In genomic region chrX:170672594-170673092, GRCm38 (mm10) we compare ENCODE assay signal across 9 mouse cellular contexts. TPM values are rescaled to one million over a fixed set of nuclear protein-coding genes. Genes with fewer than 3 reads are reported as not detected.
DNase-seq lines count a peak whose midpoint lies in the region; ATAC-seq and TF ChIP-seq lines count a peak whose summit lies in the region.
"Had no signal": no experiment of that assay in that cellular context is flagged by ENCODE, and none has a peak within 500 bp of the region (broad histone marks: within the 10 kb centered on the region; RNA-seq: fewer than 3 reads in every experiment).

TSS of gene Asmt (plus strand) at chrX:170672644.

- H3K9me3 ChIP-seq in ES-Bruce4 (replicated peaks; ENCODE audit: control insufficient read depth, insufficient read depth, low read length, poor library complexity, severe bottlenecking): peaks cover 31% of the 10 kb centered on the region
- H3K9me3 ChIP-seq in forebrain, embryonic 14.5 days (replicated peaks; ENCODE audit: control insufficient read depth, low read length): peaks cover 45% of the 10 kb centered on the region

- ATAC-seq in forebrain, embryonic 14.5 days: peak; percentile 56
- peak; percentile 62 for ATAC-seq in megakaryocyte-erythroid progenitor cell, adult 5-6 weeks (replicated peaks; ENCODE audit: low FRiP score, low TSS enrichment, poor library complexity, severe bottlenecking)

- WGBS in forebrain, embryonic 14.5 days: 92% methylated on average over 14 of the region's 16 CpGs

- H3K9ac ChIP-seq in ES-Bruce4 (ENCODE audit: low read depth, poor library complexity, severe bottlenecking): no peak within 1 kb of the TSS
- H3K9ac ChIP-seq in forebrain, embryonic 14.5 days (ENCODE audit: low read length): no peak within 1 kb of the TSS

- DNase-seq in gastrocnemius, adult 2 months: peak; percentile 23
- no peak for DNase-seq in gastrocnemius, postnatal 14 days
- no peak for DNase-seq in forebrain, embryonic 14.5 days (ENCODE audit: low spot score)
- DNase-seq in left cerebral cortex, adult 8-10 months (ENCODE audit: low spot score in 2 of 2): no peak
- no peak for DNase-seq in right cerebral cortex, postnatal 25 days
- no peak for DNase-seq in spleen, adult 12 weeks (ENCODE audit: low spot score)

- intact Hi-C loops in gastrocnemius, adult 2 months (cut with DNase I): no loop called here
- intact Hi-C loops in gastrocnemius, postnatal 14 days (cut with DNase I; ENCODE audit: low total_unique reads): no loop called here

- no peaks in the 10 kb centered on the region for H3K27me3 ChIP-seq in ES-Bruce4 (ENCODE audit: control insufficient read depth, insufficient read depth, low read length, poor library complexity, severe bottlenecking)
- H3K27me3 ChIP-seq in forebrain, embryonic 14.5 days (replicated peaks; ENCODE audit: control insufficient read depth, insufficient read depth, low read length): no peaks in the 10 kb centered on the region

- H3K4me2 ChIP-seq in forebrain, embryonic 14.5 days (ENCODE audit: low read length): no peak within 1 kb of the TSS

- no peaks in the 10 kb centered on the region for H3K36me3 ChIP-seq in ES-Bruce4 (ENCODE audit: control insufficient read depth, insufficient read depth, low read length, poor library complexity, severe bottlenecking)
- H3K36me3 ChIP-seq in forebrain, embryonic 14.5 days (ENCODE audit: control insufficient read depth, insufficient read depth, low read length): 0 out of 2 replicates have a peak, but pooled peaks cover 9% of the 10 kb centered on the region

- no peak for TF ChIP-seq EP300 in ES-Bruce4 (IDR thresholded peaks at IDR 0.05; ENCODE audit: insufficient read depth, low read depth, low read length)

- H3K4me3 ChIP-seq in gastrocnemius, adult 2 months: no peak within 1 kb of the TSS
- peak within 1 kb of the TSS; percentile 8 for H3K4me3 ChIP-seq in ES-Bruce4 (ENCODE audit: low read depth, low read length)
- H3K4me3 ChIP-seq in forebrain, embryonic 14.5 days (ENCODE audit: low read depth, low read length): no peak within 1 kb of the TSS

- TF ChIP-seq POLR2A in ES-Bruce4 (IDR thresholded peaks at IDR 0.05; ENCODE audit: insufficient read depth, low read length): no peak

- H3K4me1 ChIP-seq in ES-Bruce4 (ENCODE audit: control insufficient read depth, insufficient read depth, low read length): no peaks in the 10 kb centered on the region
- no peaks in the 10 kb centered on the region for H3K4me1 ChIP-seq in forebrain, embryonic 14.5 days (ENCODE audit: control insufficient read depth, insufficient read depth, low read length)

- no peak for TF ChIP-seq CTCF in gastrocnemius, adult 2 months (IDR thresholded peaks at IDR 0.05)
- TF ChIP-seq CTCF in ES-Bruce4 (IDR thresholded peaks at IDR 0.05; ENCODE audit: low read depth, low read length): no peak

- no peak within 1 kb of the TSS for H3K27ac ChIP-seq in gastrocnemius, adult 2 months
- no peak within 1 kb of the TSS for H3K27ac ChIP-seq in ES-Bruce4 (ENCODE audit: insufficient read depth, low read length)
- H3K27ac ChIP-seq in forebrain, embryonic 14.5 days (ENCODE audit: low read depth, low read length): no peak within 1 kb of the TSS

RNA-seq across cellular contexts. Expression of gene Asmt, which starts in this region (rescaled TPM):
- not detected for total RNA-seq in gastrocnemius, adult 2 months (2021)
- not detected for total RNA-seq in gastrocnemius, postnatal 14 days (2021)
- not detected in 2 replicates for polyA plus RNA-seq in ES-Bruce4 (2011; ENCODE audit: insufficient read depth, insufficient read length, low read depth, missing spikeins)
- polyA plus RNA-seq in forebrain, embryonic 14.5 days (2014; fragmentation: Nextera tagmentation; extraction: Ambion mirVana): not detected in 2 replicates
- not detected in 2 replicates for total RNA-seq in megakaryocyte-erythroid progenitor cell, adult 5-6 weeks (2014; fragmentation: Nextera tagmentation)
- total RNA-seq in megakaryocyte-erythroid progenitor cell, adult 5-6 weeks (2017): not detected in 2 replicates
- not detected for total RNA-seq in left cerebral cortex, adult 8-10 months (2022)
- total RNA-seq: left cerebral cortex, postnatal 10 days had no signal

Comparison
In these comparisons a context has a peak if more than half of its experiments do, and no peak if none do; other contexts are left out.
1. Peak in DNase-seq in gastrocnemius, adult 2 months; RNA of the gene not detected or under 1 TPM.
2. Peak in ATAC-seq in forebrain, embryonic 14.5 days; RNA of the gene not detected or under 1 TPM.
3. Peak in ATAC-seq in megakaryocyte-erythroid progenitor cell, adult 5-6 weeks; RNA of the gene not detected or under 1 TPM.